In genomic region chr19:46809031-46809430, GRCm38 (mm10) we compare ENCODE assay signal across 10 mouse cellular contexts. TPM values are rescaled to one million over a fixed set of nuclear protein-coding genes. Genes with fewer than 3 reads are reported as not detected.
DNase-seq lines count a peak whose midpoint lies in the region.
"Had no signal": no experiment of that assay in that cellular context is flagged by ENCODE, and none has a peak within 500 bp of the region (broad histone marks: within the 10 kb centered on the region; RNA-seq: fewer than 3 reads in every experiment).

No protein-coding gene starts in this region.

- peak; percentile 53 for DNase-seq in kidney, adult 9 months
- no peak for DNase-seq in kidney, adult 11 months
- DNase-seq in kidney, postnatal 36 days, result peak; percentile 37 to 42
- DNase-seq in kidney, postnatal 10 days, result no peak
- no peak for DNase-seq in heart, postnatal 10 days
- DNase-seq: cerebellum, adult 11-12 months; cerebellum, adult 9-10 months; cerebellum, postnatal 10 days; cerebellum, postnatal 25 days; forebrain, postnatal 0 days had no signal

- intact Hi-C loops in heart, postnatal 10 days (cut with DNase I), result no loop called here

RNA-seq across cellular contexts. Expression of gene Cnnm2, which starts 47.6 kb away (rescaled TPM):
- 1 to 10 TPM; 6.6 to 7.7 TPM for total RNA-seq in heart, postnatal 10 days (2021)

Comparison
In these comparisons a context has a peak if more than half of its experiments do, and no peak if none do; other contexts are left out.
1. DNase-seq: peak in kidney, adult 9 months (single experiment) and kidney, postnatal 36 days (2 of 2); none in kidney, adult 11 months (single experiment), kidney, postnatal 10 days (single experiment) and heart, postnatal 10 days (0 of 2).